Mouse (Mus musculus): ENCODE measurements around the gene Gm43302.
"Not testable (repeated sequence)": the region's sequence is repeated elsewhere in the genome, so short reads cannot be mapped to it uniquely, and the experiment has no call there.

Gene Gm43302

DNA sequence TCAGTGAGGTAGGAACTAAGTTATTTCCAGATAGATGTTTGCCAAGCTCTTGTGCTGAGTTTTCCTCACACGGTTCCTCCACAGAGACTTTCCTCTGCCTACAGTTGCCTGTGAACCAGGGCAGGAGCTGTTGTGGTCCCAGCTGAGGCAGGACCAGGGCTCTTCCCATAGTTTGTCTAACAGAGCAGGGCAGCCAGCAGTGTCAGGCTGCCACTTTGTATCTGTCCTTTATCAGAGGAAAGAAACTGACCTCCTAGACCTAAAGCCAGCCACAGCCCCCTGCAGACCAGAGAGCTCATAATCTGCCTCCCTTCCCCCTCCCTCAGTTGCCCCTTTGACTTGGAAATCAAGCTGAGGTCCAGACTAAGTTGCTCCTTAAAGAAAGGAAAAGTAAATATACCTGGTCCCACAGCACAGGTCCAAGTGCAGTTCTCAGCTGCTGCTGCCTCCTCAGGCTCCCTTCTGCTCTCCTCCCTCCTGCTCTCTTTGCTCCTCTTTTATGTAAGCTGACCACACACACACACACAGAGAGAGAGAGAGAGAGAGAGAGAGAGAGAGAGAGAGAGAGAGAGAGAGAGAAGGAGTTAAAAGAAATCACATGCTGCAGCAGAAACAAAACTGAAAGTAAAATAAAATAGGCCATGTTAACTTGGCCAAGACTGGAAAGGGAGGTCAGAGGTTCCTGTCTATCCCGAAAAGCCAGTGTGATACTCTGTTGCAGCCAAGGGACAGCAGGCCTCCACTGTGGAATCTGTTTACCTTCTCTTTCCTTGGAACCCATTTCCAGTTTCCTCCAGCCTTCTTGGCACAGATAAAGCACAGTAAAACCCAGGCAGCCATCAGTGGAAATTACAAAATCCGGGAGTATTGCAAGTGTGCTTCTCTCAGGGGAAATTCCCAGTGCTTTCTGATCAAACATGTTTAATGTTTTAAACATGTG lies at the start of gene Gm43302, which contains the start of gene Gbp6:
Gene Gm43302 (minus strand): TSS at position 470 of the 940 bp plus-strand sequence.
Gene Gbp6 (minus strand): TSS at position 473 of the 940 bp plus-strand sequence.
- DNase-seq (ENCODE audit: low read depth, low spot score): not testable (repeated sequence)

DNA sequence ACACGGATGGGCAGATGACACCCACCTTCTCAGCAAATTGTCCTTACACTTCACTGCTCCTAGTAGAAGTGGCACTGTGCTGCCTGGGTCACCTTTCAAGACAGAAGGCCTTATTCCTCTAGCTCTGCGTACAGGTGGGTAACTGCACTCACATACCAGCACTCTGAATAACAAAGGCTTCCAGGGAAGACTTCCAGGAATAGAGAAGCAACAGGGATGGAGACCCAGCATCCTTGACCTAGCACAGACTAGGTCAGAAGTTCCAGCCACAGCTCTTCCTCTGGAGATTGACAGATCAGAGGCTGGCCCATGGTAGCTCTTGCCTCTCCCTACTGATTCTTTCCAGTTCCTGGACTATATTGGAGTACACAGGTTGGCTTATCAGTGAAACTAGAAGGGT lies 47.8 kb upstream of the Gm43302 start:
- no peak for DNase-seq (ENCODE audit: low read depth, low spot score)

DNA sequence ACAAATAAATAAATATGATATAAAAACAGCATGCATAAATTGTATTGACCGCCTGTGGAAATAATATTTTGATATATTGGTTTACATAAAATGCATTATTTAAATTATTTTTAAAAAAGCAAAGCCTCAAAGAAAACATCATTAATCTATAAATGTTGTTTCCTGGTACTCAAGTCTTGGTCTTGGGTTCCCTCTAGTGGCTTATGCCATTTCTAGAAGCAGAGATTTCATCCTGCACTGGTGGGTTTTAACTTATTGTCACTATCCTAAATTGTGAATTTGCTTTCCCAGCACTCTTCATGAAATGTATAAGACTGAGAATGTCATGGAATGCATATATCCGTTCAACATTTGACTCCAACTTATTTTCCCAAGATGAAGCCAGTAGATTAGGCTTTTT lies 29.0 kb upstream of the Gm43302 start:
- peak; percentile 33 for DNase-seq (ENCODE audit: low read depth, low spot score)

DNA sequence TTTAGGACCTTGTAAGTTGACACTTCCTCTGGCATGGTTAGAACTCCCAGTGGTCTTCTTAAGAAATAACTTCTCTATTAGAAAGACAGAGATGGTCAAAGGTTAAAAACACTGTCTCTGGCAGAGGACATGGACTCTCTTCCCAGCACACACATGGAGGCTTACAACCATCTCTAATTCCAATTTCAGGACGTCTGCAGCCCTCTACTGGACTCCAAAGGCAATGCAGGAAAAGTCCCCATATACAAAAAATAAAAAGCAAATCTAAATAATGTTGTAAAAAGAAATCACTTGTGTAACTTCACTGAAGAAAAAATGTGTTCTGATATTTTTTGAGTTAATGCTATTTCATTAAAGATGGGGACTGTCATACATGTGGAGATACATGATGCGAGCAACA lies 17.4 kb upstream of the Gm43302 start:
- DNase-seq (ENCODE audit: low read depth, low spot score): no peak

DNA sequence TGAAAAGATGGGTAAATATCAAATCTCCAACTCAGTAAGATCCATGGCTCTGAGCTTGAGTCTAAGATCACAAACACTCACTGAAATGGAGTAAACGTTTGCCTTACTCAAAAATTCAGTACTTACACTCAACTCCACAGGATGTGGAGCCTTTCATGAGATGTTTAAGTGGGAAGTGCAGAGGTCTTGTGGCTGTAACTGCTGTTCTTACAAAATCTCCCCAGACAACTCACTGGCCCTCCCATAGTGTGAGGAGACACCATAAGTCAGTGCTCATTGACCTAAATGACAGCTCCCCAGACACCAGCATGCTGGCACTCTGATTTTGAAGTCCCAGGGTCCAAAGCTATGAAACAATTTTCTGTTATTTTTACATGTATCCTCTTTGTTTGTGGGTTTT lies 15.7 kb upstream of the Gm43302 start:
- not testable (repeated sequence) for DNase-seq (ENCODE audit: low read depth, low spot score)

DNA sequence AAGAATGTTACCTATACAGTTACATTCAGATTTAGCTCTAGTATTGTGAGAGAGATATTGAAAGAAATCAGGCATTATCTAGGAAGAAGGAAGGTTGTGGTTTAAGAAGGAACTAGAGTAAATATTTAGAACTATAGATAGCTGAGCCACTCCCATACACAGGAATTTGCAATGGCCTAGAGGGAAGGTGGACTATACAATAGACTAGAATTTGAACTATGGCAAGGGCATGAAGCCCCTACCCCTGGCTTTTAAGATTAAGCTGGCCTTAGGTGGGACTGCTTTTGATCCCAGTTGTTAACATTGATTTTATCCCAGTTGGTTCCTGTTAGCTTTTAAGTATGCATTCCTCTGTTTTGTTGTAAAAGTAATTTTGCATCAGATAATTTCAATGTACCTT lies 13.5 kb upstream of the Gm43302 start:
- not testable (repeated sequence) for DNase-seq (ENCODE audit: low read depth, low spot score)

DNA sequence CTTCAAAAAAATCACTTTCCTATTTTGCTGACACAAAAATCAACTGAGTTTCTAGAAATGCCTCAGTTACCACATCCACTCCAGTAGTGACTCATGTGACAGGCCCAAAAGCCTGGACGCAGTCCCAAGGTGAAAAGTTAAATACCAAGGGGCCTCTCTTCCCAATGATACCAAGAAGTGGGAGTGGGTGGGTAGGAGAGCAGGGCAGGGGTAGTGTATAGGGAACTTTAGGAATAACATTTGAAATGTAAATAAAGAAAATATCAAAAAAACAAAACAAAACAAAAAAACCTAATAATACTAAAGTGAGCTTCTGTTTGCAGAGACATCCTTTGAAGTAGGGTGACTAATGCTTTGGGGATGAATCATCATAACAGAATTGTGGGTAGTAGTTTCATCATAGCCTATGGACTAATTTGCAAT lies 12.7 kb upstream of the Gm43302 start:
- no peak for DNase-seq (ENCODE audit: low read depth, low spot score)

DNA sequence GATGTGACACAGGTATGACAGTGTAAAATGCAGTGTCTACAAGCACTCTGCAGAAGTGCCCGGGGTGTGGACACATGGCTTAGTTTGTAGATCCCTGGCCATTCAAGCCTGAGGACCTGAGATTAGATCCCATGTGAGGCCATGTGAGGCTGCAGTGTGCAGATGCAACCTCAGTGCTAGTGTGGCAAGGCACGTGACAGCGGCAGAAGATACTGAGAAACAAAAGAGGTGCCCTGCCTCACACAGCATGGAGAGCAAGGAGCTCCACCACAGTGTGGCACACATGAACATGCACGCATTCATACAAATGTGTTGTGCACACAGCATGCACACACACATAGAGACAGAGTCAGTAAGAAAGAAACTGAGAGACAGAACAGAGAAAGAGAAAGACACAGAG lies 12.2 kb upstream of the Gm43302 start:
- DNase-seq (ENCODE audit: low read depth, low spot score): not testable (repeated sequence)

DNA sequence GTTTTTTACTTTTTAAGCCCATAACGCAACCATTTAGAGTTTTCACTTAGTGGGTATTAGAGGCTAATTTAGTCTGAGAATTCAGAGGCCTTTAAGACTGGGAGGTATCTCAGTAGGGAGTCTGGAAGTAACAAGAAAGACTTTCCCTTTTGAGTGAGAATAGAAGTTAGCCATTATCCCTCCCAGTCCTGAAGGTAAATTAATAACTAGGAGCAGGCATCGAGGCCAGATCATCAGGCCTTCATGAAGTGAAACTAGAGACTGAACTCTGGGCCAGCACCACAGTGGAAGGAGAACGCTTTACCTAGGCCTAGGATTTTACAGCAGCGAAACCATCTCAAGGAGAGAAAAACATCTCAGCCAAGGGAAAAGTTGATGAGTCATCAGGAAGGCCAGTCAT lies 8.5 kb upstream of the Gm43302 start:
- DNase-seq (ENCODE audit: low read depth, low spot score): no peak

DNA sequence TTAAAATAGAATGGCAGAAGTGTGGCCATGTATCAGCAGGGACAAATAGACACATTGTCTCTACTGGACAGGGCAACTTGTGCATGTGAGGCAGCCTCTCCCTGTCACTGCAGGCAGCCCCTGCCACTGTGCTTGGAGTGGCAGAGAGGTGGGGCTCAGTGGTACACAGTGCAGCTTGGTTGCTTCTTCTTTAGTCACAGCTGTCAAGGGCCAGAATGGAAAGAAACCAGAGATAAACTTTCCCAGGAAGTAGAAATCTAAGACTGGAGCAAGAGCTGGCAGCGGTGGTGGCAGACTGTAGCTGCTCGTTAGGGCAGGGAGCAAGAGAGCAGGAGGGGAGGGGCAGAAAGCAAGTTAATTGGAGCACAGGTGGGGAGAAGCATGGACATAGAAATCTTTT lies 8.0 kb upstream of the Gm43302 start:
- DNase-seq (ENCODE audit: low read depth, low spot score): no peak

DNA sequence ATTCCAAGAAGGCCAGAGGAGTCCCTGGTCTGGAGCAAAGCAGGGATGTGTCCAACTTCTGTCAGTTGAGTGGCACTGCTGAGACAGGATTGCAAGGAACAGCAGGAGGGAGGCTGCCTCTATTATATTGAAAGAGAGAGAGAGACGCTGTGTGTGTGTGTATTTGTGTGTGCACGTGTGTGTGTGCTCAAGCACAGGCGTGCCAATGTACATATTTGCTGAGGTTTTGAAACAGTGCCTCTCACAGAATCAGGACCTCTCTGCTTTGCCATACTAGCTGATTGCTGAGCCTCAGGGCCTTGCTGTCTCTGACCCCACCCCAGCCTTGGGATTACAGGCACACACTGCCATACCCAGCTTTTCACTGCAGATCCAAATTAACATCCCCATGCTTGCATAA lies 2.3 kb upstream of the Gm43302 start:
- DNase-seq (ENCODE audit: low read depth, low spot score): no peak

DNA sequence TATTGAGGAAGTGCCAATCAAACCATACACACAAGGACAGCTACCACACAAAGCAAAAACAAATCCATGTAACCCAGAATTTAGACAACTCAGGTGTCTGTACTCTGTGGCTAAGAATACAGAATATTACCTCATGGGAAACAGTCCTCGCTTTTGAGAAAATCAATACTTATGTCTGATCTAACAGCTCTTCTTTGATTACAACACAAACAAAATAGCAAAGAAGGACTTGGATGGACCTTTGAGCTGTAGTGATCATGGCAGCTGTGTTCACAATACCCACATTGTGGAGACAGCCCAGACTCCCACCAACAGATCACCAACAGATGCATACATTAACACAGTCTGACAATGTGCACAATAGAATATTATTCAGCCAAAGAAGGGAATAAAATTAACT lies 1.0 kb downstream of the Gm43302 start:
- no peak for DNase-seq (ENCODE audit: low read depth, low spot score)

DNA sequence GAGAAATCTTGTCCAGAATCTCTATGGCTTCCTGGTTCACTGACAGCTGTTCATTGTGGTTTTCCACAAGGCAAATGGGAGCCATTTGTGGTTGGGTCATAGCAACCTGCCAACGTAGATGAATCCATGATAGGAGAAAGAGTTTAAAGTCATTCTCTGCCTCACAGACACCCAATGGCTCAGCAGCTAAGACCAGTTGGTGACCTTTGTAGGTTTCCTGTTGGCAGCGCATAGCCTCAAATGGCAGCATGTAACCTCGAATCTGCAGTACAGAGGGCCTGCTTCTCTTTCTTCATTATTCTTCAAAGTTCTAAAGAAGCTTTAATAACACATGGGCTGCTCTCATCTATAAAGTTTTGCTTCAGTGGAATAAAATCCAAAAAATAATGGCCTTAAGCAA lies 2.6 kb downstream of the Gm43302 start:
- DNase-seq (ENCODE audit: low read depth, low spot score): not testable (repeated sequence)

DNA sequence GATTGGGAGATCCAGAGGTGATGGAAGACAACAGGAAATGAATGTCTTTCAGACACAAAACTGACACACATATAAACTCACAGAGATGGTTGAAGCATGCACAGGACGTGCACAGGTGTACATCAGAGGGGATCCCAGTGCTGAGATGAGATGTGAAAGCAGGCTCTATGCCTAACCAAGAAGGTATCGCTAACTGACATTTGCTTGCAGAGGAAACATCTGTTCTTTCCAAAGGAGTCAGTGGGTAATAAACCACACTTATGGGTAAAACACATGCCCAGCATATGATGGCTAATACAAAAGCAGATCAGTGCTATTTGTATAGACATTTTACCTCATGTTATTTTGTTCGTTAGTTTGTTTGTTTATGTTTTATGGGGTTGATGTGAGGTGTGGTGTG lies 32.8 kb downstream of the Gm43302 start:
- not testable (repeated sequence) for DNase-seq (ENCODE audit: low read depth, low spot score)

DNA sequence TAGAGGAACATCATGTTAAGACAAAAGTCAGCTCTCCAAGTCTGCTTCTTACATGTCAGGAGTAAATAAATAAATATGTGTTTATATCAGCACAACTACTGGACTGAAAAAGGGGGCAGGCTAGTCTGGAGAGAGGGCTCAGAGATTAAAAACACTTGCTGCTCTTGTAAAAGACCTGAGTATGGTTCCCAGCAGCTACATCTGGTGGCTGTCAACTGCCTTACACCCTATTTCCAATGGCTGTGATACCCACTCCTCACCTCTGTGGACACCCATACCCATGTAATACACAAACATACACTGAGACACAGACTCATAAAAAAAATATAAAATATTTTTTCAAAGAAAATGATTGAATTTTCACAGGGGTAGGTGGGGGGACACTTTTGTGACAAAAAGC lies 41.0 kb downstream of the Gm43302 start:
- no peak for DNase-seq (ENCODE audit: low read depth, low spot score)

DNA sequence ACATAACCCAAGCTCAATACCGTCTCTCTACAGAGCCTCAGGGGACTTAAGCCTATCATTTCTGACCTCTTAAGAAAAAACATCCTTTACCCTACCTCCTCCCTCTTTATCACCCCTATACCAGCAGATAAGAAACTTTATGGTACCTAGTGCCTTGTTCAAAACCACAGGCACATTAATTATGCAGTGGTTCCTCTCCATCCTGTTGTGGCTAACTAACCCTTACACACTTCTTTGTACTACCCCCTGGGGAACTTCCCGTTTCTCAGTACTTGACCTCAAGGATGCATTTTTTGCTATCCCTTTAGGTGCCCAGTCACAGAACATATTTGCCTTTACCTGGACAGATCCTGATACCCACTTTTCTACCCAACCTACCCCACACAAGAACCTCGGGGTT lies 48.8 kb downstream of the Gm43302 start:
- not testable (repeated sequence) for DNase-seq (ENCODE audit: low read depth, low spot score)

DNA sequence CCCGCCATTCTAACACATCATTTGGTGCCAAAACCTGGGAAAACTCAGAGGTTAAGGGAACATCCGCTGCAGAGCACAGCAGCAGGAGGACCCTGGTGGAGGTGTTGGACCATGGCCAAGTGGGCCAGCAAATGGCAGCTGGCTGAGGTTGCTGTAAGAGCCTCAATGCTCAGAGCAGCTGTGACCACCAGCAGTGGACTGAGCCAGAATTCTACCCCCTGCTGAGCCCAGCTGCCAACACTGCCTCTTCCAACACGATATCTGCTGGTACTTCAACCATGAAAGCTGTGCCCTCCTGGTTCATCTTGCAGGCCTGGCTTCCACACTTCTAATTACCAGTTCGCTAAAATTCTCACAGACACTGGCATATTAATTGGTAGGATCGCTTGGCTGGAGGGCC lies 52.5 kb downstream of the Gm43302 start:
- not testable (repeated sequence) for DNase-seq (ENCODE audit: low read depth, low spot score)

DNA sequence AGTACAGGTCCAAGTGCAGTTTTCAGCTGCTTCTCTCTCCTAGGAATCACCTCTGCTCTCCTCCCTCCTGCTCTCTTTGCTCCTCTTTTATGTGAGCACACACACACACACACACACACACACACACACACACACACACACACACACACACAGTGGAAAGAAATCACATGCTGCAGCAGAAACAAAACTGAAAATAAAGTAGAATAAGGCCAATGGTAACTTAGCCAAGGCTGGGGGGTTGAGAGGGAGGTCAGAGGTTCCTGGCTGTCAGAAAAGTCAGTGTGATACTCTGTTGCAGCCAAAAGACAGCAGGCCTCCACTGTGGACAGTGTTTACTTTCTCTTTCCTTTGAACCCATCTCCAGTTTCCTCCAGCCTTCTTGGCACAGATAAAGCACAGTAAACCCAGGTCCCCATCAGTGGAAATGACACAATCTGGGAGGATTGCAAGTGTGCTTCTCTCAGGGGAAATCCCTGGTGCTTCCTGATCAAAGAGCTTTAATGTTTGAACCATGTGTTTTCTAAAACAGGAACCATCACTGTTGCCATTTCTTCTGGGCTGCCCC lies 53.9 kb downstream of the Gm43302 start, which contains the start of gene Gbp10:
Gene Gbp10 (minus strand): TSS at position 51 of the 565 bp plus-strand sequence.
- DNase-seq (ENCODE audit: low read depth, low spot score): peak; percentile 42

DNA sequence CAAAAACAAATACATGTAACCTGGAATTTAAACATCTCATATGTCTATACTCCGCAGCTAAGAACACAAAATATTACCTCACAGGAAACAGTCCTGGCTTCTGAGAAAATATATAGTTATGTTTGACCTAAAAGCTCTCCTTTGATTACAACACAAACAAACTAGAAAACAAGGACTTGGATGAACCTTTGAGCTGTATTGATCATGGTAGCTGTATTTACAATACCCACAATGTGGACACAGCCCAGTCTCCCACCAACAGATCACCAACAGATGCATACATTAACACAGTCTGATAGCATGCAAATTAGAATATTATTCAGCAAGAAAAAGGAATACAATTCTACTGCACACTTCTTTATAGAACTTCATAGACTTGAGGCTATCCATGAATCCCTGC lies 55.1 kb downstream of the Gm43302 start:
- DNase-seq (ENCODE audit: low read depth, low spot score): not testable (repeated sequence)

DNA sequence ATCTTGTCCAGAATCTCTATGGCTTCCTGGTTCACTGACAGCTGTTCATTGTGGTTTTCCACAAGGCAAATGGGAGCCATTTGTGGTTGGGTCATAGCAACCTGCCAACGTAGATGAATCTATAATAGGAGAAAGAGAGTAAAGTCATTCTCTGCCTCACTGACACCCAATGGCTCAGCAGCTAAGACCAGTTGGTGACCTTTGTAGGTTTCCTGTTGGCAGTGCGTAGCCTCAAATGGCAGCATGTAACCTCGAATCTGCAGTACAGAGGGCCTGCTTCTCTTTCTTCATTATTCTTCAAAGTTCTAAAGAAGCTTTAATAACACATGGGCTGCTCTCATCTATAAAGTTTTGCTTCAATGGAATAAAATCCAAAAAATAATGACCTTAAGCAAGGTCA lies 57.5 kb downstream of the Gm43302 start:
- not testable (repeated sequence) for DNase-seq (ENCODE audit: low read depth, low spot score)

DNA sequence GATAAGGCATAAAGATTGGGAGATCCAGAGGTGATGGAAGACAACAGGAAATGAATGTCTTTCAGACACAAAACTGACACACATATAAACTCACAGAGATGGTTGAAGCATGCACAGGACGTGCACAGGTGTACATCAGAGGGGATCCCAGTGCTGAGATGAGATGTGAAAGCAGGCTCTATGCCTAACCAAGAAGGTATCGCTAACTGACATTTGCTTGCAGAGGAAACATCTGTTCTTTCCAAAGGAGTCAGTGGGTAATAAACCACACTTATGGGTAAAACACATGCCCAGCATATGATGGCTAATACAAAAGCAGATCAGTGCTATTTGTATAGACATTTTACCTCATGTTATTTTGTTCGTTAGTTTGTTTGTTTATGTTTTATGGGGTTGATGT lies 84.5 kb downstream of the Gm43302 start:
- DNase-seq (ENCODE audit: low read depth, low spot score): not testable (repeated sequence)

DNA sequence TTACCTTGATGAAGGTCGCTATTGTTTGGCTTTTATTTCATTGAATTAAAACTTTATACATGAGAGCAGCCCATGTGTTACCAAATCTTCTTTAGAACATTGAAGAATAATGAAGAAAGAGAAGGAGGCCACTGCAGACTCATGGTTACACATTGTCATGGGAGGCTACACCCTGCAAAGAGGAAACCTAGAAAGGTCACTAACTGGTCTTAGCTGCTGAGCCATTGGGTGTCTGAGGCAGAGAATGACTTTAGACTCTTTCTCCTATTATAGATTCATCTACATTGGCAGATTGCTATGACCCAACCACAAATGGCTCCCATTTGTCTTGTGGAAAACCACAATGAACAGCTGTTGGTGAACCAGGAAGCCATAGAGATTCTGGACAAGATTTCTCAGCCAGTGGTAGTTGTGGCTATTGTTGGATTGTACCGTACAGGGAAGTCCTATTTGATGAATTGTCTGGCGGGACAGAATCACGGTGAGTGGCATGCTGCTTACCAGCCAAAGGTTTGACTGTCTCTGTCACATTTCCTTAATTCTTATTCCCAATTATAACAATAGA lies 92.6 kb downstream of the Gm43302 start:
- DNase-seq (ENCODE audit: low read depth, low spot score): not testable (repeated sequence)

Data from A20 (cell line).